Mouse (Mus musculus): ENCODE measurements at regions not wholly inside any gene's neighbourhood (a gene's known extent, or its start where the extent isn't known, plus 50 kb on each side); places are given as distances from the start of the nearest gene placed in this dataset.

DNA sequence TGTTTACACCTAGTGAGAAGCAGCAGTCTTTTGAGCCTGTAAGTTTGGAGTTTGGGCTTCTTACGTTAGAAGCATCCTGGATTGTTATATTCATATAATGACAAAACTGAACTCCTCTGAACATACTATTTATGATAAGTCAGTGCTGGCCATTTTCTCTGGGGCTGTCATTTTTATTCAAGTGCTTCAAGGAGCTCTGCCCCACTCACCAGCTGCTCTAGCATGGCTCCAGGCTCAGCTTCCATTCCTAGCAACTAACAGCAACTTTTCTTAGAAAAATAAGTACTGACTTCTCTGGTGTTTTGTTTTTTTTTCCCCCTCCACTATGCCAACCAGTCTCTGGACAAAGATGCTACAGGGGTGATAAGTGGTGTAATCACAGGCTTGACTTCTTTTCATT is 182.3 kb upstream of the Nabp1 start:
- no peak overlapping the region for H3K4me3 ChIP-seq (replicated peaks; ENCODE audit: control insufficient read depth, low read depth, low read length)

DNA sequence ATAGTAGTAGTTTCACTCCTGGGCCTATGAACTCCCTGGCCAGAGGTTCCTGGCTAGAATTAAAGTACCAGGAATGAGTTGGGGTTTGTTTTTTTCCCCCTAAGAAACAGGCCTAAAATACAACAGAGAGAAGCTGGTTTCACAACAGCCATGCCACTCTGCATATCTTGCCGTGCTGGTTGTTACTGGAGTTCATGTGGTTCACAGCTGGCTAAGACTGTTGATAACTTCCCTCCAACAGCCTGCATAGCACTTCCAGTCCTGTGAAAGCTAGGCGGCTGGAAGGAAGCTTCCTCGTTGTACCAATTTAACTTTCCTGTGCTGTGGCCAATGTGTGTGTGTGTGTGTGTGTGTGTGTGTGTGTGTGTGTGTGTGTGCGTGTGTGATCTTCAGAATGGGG is 179.0 kb upstream of the Nabp1 start:
- H3K27ac ChIP-seq (ENCODE audit: control insufficient read depth, insufficient read depth, low read depth, low read length, poor library complexity): no peak overlapping the region
- 14% methylated on average over 4 of the region's 4 CpGs for WGBS
- H3K4me1 ChIP-seq (ENCODE audit: control insufficient read depth, insufficient read depth, low read length): no peaks in the 10 kb centered on the region; the same call in 1 of the 2 replicates
- TF ChIP-seq CTCF (IDR thresholded peaks at IDR 0.05; ENCODE audit: control insufficient read depth, insufficient read depth, low read length) (no peak), POLR2A (IDR thresholded peaks at IDR 0.05; ENCODE audit: borderline replicate concordance, control insufficient read depth, low read depth, low read length) (no peak)
- no peak overlapping the region for H3K4me3 ChIP-seq (replicated peaks; ENCODE audit: control insufficient read depth, low read depth, low read length)

More for the DNA sequence above, 182.3 kb upstream of the Nabp1 start:
- WGBS: 70% methylated on average over 1 of the region's 1 CpGs
- TF ChIP-seq POLR2A (IDR thresholded peaks at IDR 0.05; ENCODE audit: borderline replicate concordance, control insufficient read depth, low read depth, low read length): no peak
- no peak for TF ChIP-seq CTCF (IDR thresholded peaks at IDR 0.05; ENCODE audit: control insufficient read depth, insufficient read depth, low read length)
- Histone ChIP-seq H3K27ac (ENCODE audit: control insufficient read depth, insufficient read depth, low read depth, low read length, poor library complexity) (no peak overlapping the region), H3K4me1 (ENCODE audit: control insufficient read depth, insufficient read depth, low read length) (no peaks in the 10 kb centered on the region; the same call in 1 of the 2 replicates)

DNA sequence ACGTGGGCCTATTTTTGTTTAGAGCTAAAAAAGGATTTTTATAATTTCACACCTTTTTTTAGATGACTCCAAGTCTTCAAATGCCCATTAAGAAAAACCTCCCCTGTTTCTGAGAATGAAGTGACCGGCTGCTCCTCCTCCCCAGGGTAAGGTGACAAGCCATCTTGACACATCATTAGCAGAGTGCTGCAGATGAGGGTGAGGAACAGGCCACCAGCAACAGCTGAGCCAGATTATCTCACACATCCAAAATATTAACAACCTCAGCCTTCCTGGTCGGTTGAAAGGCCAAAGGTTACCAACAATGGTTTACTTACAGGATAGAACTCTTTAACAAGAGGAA is 172.4 kb upstream of the Nabp1 start:
- no peak for TF ChIP-seq CTCF (IDR thresholded peaks at IDR 0.05; ENCODE audit: control insufficient read depth, insufficient read depth, low read length)
- no peak for TF ChIP-seq POLR2A (IDR thresholded peaks at IDR 0.05; ENCODE audit: borderline replicate concordance, control insufficient read depth, low read depth, low read length)
- no peaks in the 10 kb centered on the region; the same call in 1 of the 2 replicates for H3K4me1 ChIP-seq (ENCODE audit: control insufficient read depth, insufficient read depth, low read length)
- H3K27ac ChIP-seq (ENCODE audit: control insufficient read depth, insufficient read depth, low read depth, low read length, poor library complexity): no peak overlapping the region
- H3K4me3 ChIP-seq (replicated peaks; ENCODE audit: control insufficient read depth, low read depth, low read length): no peak overlapping the region
- 70% methylated on average over 3 of the region's 3 CpGs for WGBS

DNA sequence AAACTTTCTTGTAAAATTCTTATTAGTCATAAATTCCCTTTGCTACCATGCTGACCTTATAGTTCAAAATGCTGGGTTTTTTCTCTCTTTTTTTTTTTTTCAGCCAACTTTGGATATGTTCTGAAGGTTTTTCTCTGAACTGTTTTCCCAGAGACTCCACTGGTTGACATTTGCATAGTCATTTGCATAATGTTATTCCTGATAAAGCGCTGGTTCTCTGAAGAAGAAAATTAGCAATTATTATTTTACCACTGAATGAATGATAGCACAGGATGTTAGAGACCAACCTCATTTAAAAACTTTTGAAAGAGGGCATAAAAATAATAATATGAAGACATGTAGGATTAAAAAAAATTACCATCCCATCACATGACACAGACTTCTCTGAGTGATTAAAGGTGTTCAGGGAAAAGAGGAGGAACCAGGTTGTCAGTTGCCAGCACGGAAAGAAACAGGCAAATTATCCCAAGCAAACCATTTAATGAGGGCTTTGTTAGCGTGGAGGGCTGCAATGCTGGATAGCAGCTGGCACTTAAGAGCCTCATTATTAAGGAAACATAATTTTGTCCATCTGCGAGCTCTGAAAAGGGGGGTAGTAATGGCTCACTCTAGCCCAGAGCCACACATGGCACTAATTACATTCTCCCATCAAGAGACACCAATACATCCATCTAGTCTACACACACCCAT is 171.9 kb upstream of the Nabp1 start:
- Histone ChIP-seq H3K4me1 (ENCODE audit: control insufficient read depth, insufficient read depth, low read length) (no peaks in the 10 kb centered on the region; the same call in 1 of the 2 replicates), H3K4me3 (replicated peaks; ENCODE audit: control insufficient read depth, low read depth, low read length) (no peak overlapping the region), H3K27ac (ENCODE audit: control insufficient read depth, insufficient read depth, low read depth, low read length, poor library complexity) (no peak overlapping the region)
- 79% methylated on average over 4 of the region's 4 CpGs for WGBS
- TF ChIP-seq POLR2A (IDR thresholded peaks at IDR 0.05; ENCODE audit: borderline replicate concordance, control insufficient read depth, low read depth, low read length): no peak
- TF ChIP-seq CTCF (IDR thresholded peaks at IDR 0.05; ENCODE audit: control insufficient read depth, insufficient read depth, low read length): no peak

DNA sequence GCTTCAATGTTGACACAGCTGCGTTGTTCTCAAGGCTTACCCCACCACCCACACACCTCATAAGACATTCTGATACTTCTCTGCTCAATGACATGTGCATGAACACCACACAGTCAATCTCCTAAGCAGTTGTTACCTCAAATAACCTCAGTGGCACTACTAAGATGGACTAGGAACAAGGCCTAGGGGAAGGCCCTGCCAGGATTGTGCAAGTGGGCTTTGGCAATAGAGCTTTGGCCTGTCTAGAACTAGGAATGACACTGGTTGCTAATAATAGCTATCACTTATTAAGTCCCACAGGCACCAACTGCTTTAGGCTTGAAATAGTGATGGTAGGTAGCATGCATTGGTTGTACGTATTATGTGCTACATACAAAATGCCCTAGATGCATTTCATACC is 169.7 kb upstream of the Nabp1 start:
- TF ChIP-seq POLR2A (IDR thresholded peaks at IDR 0.05; ENCODE audit: borderline replicate concordance, control insufficient read depth, low read depth, low read length): no peak
- no peak for TF ChIP-seq CTCF (IDR thresholded peaks at IDR 0.05; ENCODE audit: control insufficient read depth, insufficient read depth, low read length)
- 52% methylated on average over 2 of the region's 2 CpGs for WGBS
- H3K27ac ChIP-seq (ENCODE audit: control insufficient read depth, insufficient read depth, low read depth, low read length, poor library complexity): no peak overlapping the region

DNA sequence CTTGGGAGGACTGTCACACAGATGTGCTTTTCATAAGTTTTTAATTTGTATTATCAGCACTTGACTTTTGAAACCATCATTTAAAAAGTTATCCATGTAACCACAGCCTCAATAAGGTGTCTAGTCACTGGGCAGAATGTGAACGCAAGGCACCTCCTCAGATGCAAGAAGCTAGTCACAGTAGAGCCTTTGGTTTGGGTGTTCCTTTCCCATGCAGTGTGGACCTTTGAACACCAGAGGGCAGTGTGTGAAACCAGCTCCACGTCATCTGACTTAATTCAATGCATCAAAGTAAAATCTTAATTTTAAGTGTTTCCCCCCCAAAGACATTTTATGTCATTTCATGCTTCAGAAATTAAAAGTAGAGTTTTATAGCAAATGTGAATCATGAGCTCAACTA is 166.2 kb upstream of the Nabp1 start:
- WGBS: 23% methylated on average over 2 of the region's 2 CpGs
- Histone ChIP-seq H3K4me1 (ENCODE audit: control insufficient read depth, insufficient read depth, low read length) (no peaks in the 10 kb centered on the region; the same call in 1 of the 2 replicates), H3K4me3 (replicated peaks; ENCODE audit: control insufficient read depth, low read depth, low read length) (no peak overlapping the region), H3K27ac (ENCODE audit: control insufficient read depth, insufficient read depth, low read depth, low read length, poor library complexity) (no peak overlapping the region)
- peak; percentile 72 for TF ChIP-seq CTCF (IDR thresholded peaks at IDR 0.05; ENCODE audit: control insufficient read depth, insufficient read depth, low read length)
- TF ChIP-seq POLR2A (IDR thresholded peaks at IDR 0.05; ENCODE audit: borderline replicate concordance, control insufficient read depth, low read depth, low read length): no peak

More for the DNA sequence above, 169.7 kb upstream of the Nabp1 start:
- Histone ChIP-seq H3K4me1 (ENCODE audit: control insufficient read depth, insufficient read depth, low read length) (no peaks in the 10 kb centered on the region; the same call in 1 of the 2 replicates), H3K4me3 (replicated peaks; ENCODE audit: control insufficient read depth, low read depth, low read length) (no peak overlapping the region)

DNA sequence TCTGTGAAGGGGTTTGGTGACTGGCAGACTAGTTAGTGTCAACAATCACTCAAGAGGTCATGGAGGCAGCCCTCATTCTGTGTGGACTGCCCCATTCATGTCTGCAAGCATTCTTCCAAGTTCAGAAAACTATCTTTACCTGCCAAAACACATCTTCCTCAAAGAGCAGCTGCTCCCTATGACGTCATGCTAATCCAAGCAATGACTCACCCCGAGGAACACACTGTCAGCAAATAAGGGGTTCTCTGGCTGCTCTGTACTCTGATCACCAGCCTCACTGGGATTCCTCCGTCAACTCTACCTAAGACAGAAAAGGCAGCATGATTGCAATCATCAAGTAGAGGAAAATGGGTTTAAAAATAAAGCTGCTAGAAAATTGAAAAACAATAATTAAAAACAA is 165.4 kb upstream of the Nabp1 start:
- TF ChIP-seq POLR2A (IDR thresholded peaks at IDR 0.05; ENCODE audit: borderline replicate concordance, control insufficient read depth, low read depth, low read length): no peak
- TF ChIP-seq CTCF (IDR thresholded peaks at IDR 0.05; ENCODE audit: control insufficient read depth, insufficient read depth, low read length): no peak
- Histone ChIP-seq H3K4me3 (replicated peaks; ENCODE audit: control insufficient read depth, low read depth, low read length) (no peak overlapping the region), H3K27ac (ENCODE audit: control insufficient read depth, insufficient read depth, low read depth, low read length, poor library complexity) (no peak overlapping the region), H3K4me1 (ENCODE audit: control insufficient read depth, insufficient read depth, low read length) (no peaks in the 10 kb centered on the region; the same call in 1 of the 2 replicates)
- WGBS: 62% methylated on average over 3 of the region's 3 CpGs

DNA sequence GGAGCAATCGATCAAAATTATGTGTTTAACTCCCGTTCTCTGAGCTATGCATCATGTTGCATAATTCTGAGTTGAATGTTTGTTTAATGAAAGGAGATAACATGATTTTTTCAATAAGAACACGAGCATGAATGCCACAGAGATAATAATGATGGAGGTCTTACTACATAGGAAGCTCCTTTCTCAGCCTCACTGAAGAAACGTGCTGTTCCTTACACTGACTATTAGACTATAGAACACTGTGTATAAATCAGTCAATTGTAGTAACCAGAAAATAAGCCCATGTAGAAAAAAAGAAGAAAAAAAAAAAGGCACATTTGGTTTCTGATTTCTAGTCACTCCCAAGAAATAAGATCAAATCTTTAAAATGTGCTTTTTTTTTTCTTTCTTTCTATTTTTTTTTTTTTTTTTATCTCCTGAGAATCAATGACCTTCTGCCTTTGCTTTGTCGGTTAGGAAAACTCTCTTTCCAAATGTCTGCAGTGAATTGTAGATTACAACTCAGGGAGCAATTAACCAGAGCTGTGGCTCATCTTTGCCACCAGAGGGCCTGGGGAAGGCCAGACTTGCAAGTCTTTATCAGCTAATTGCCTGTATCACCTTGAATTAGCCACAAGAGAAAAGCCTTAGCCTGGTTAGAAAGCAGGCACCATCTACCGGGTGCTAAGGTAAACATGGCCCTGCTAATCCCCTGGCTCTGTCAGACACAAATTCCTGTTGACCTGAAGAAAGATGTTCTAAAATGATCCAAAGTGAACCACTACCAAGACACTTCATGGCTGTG is 160.5 kb upstream of the Nabp1 start:
- TF ChIP-seq CTCF (IDR thresholded peaks at IDR 0.05; ENCODE audit: control insufficient read depth, insufficient read depth, low read length) (no peak), POLR2A (IDR thresholded peaks at IDR 0.05; ENCODE audit: borderline replicate concordance, control insufficient read depth, low read depth, low read length) (no peak)
- WGBS: 66% methylated on average over 6 of the region's 6 CpGs
- H3K4me1 ChIP-seq (ENCODE audit: control insufficient read depth, insufficient read depth, low read length): no peaks in the 10 kb centered on the region

More for the DNA sequence above, 160.5 kb upstream of the Nabp1 start:
- no peak overlapping the region for H3K27ac ChIP-seq (ENCODE audit: control insufficient read depth, insufficient read depth, low read depth, low read length, poor library complexity)
- no peak overlapping the region for H3K4me3 ChIP-seq (replicated peaks; ENCODE audit: control insufficient read depth, low read depth, low read length)
